Mouse (Mus musculus): Measurements from ENCODE around the gene Magi1. TPM values are rescaled to one million over a fixed set of nuclear protein-coding genes. Genes with fewer than 3 reads are reported as not detected.

Gene Magi1
- polyA plus RNA-seq, 1 experiment: 3.4 TPM

GRCm38 (mm10) chr6:93727630-93728178 is 556.0 kb downstream of the Magi1 start:
- Histone ChIP-seq H3ac (ENCODE audit: control insufficient read depth, insufficient read length) (no peak overlapping the region), H3K4me2 (ENCODE audit: low read depth) (no peak overlapping the region), H3K4me3 (no peak overlapping the region), H3K79me2 (ENCODE audit: control insufficient read depth, insufficient read depth) (no peaks in the 10 kb centered on the region), H3K27me3 (ENCODE audit: control insufficient read depth, insufficient read depth, insufficient read length) (no peaks in the 10 kb centered on the region), H3K36me3 (ENCODE audit: control insufficient read depth, insufficient read depth) (no peaks in the 10 kb centered on the region)
- TF ChIP-seq MYOD1 (IDR thresholded peaks at IDR 0.05; ENCODE audit: control insufficient read depth in 1 of 3, insufficient read length in 2 of 3, low read depth in 2 of 3) (no peak), TCF12 (IDR thresholded peaks at IDR 0.05; ENCODE audit: insufficient read depth, poor library complexity, severe bottlenecking) (no peak), POLR2A (IDR thresholded peaks at IDR 0.05; ENCODE audit: insufficient read length, low read depth) (no peak), CEBPB (IDR thresholded peaks at IDR 0.05; ENCODE audit: insufficient read depth, poor library complexity, severe bottlenecking) (no peak), MYOG (IDR thresholded peaks at IDR 0.05; ENCODE audit: control insufficient read depth in 1 of 3, insufficient read depth in 1 of 3, insufficient read length in 2 of 3, low read depth in 2 of 3) (no peak), POLR2AphosphoS2 (IDR thresholded peaks at IDR 0.05; ENCODE audit: insufficient read length, low read depth) (no peak), USF1 (IDR thresholded peaks at IDR 0.05; ENCODE audit: low read depth) (no peak)

- Histone ChIP-seq H3K79me2 (ENCODE audit: control insufficient read depth, insufficient read depth) (no peaks in the 10 kb centered on the region), H3K4me2 (ENCODE audit: low read depth) (no peak overlapping the region), H3K4me3 (no peak overlapping the region), H3K36me3 (ENCODE audit: control insufficient read depth, insufficient read depth) (no peaks in the 10 kb centered on the region), H3ac (ENCODE audit: control insufficient read depth, insufficient read length) (no peak overlapping the region), H3K27me3 (ENCODE audit: control insufficient read depth, insufficient read depth, insufficient read length) (no peaks in the 10 kb centered on the region)
- TF ChIP-seq SRF (IDR thresholded peaks at IDR 0.05; ENCODE audit: control insufficient read depth, insufficient read length, low read depth) (no peak), MYOD1 (IDR thresholded peaks at IDR 0.05; ENCODE audit: control insufficient read depth in 1 of 3, insufficient read length in 2 of 3, low read depth in 2 of 3) (no peak), REST (IDR thresholded peaks at IDR 0.05; ENCODE audit: insufficient read depth, insufficient read length) (no peak), TCF3 (IDR thresholded peaks at IDR 0.05; ENCODE audit: insufficient read length, low read depth) (no peak), POLR2A (IDR thresholded peaks at IDR 0.05; ENCODE audit: insufficient read length, low read depth) (no peak)
Observed at GRCm38 (mm10) chr6:93726829-93727455, 556.8 kb downstream of the Magi1 start.

GRCm38 (mm10) chr6:93726121-93726520 is 557.6 kb downstream of the Magi1 start:
- Histone ChIP-seq H3K27me3 (ENCODE audit: control insufficient read depth, insufficient read depth, insufficient read length) (no peaks in the 10 kb centered on the region), H3K4me3 (no peak overlapping the region), H3K36me3 (ENCODE audit: control insufficient read depth, insufficient read depth) (no peaks in the 10 kb centered on the region), H3ac (ENCODE audit: control insufficient read depth, insufficient read length) (no peak overlapping the region), H3K79me2 (ENCODE audit: control insufficient read depth, insufficient read depth) (no peaks in the 10 kb centered on the region), H3K4me2 (ENCODE audit: low read depth) (no peak overlapping the region)
- TF ChIP-seq POLR2AphosphoS2 (IDR thresholded peaks at IDR 0.05; ENCODE audit: insufficient read length, low read depth) (no peak), TCF3 (IDR thresholded peaks at IDR 0.05; ENCODE audit: insufficient read length, low read depth) (no peak), MYOD1 (IDR thresholded peaks at IDR 0.05; ENCODE audit: control insufficient read depth in 1 of 3, insufficient read length in 2 of 3, low read depth in 2 of 3) (no peak), TCF12 (IDR thresholded peaks at IDR 0.05; ENCODE audit: insufficient read depth, poor library complexity, severe bottlenecking) (no peak), USF1 (IDR thresholded peaks at IDR 0.05; ENCODE audit: low read depth) (no peak), E2F4 (IDR thresholded peaks at IDR 0.05; ENCODE audit: insufficient read depth) (no peak), REST (IDR thresholded peaks at IDR 0.05; ENCODE audit: insufficient read depth, insufficient read length) (no peak), MYOG (IDR thresholded peaks at IDR 0.05; ENCODE audit: control insufficient read depth in 1 of 3, insufficient read depth in 1 of 3, insufficient read length in 2 of 3, low read depth in 2 of 3) (no peak), CEBPB (IDR thresholded peaks at IDR 0.05; ENCODE audit: insufficient read depth, poor library complexity, severe bottlenecking) (no peak), SRF (IDR thresholded peaks at IDR 0.05; ENCODE audit: control insufficient read depth, insufficient read length, low read depth) (no peak), POLR2A (IDR thresholded peaks at IDR 0.05; ENCODE audit: insufficient read length, low read depth) (no peak), MAX (IDR thresholded peaks at IDR 0.05; ENCODE audit: low read depth) (no peak)

GRCm38 (mm10) chr6:93724749-93725148 is 559.0 kb downstream of the Magi1 start:
- Histone ChIP-seq H3K79me2 (ENCODE audit: control insufficient read depth, insufficient read depth) (no peaks in the 10 kb centered on the region), H3K36me3 (ENCODE audit: control insufficient read depth, insufficient read depth) (no peaks in the 10 kb centered on the region), H3K27me3 (ENCODE audit: control insufficient read depth, insufficient read depth, insufficient read length) (no peaks in the 10 kb centered on the region), H3K4me2 (ENCODE audit: low read depth) (no peak overlapping the region), H3K4me3 (no peak overlapping the region), H3ac (ENCODE audit: control insufficient read depth, insufficient read length) (no peak overlapping the region)
- TF ChIP-seq POLR2AphosphoS2 (IDR thresholded peaks at IDR 0.05; ENCODE audit: insufficient read length, low read depth): no peak
- TF ChIP-seq TCF3 (IDR thresholded peaks at IDR 0.05; ENCODE audit: insufficient read length, low read depth): no peak
- no peak for TF ChIP-seq SRF (IDR thresholded peaks at IDR 0.05; ENCODE audit: control insufficient read depth, insufficient read length, low read depth)
- no peak for TF ChIP-seq MAX (IDR thresholded peaks at IDR 0.05; ENCODE audit: low read depth)
- no peak for TF ChIP-seq E2F4 (IDR thresholded peaks at IDR 0.05; ENCODE audit: insufficient read depth)

GRCm38 (mm10) chr6:93723226-93723625 is 560.5 kb downstream of the Magi1 start:
- no peaks in the 10 kb centered on the region for H3K79me2 ChIP-seq (ENCODE audit: control insufficient read depth, insufficient read depth)
- H3K4me2 ChIP-seq (ENCODE audit: low read depth): no peak overlapping the region
- no peaks in the 10 kb centered on the region for H3K27me3 ChIP-seq (ENCODE audit: control insufficient read depth, insufficient read depth, insufficient read length)
- no peak overlapping the region for H3ac ChIP-seq (ENCODE audit: control insufficient read depth, insufficient read length)
- H3K36me3 ChIP-seq (ENCODE audit: control insufficient read depth, insufficient read depth): no peaks in the 10 kb centered on the region
- TF ChIP-seq POLR2A (IDR thresholded peaks at IDR 0.05; ENCODE audit: insufficient read length, low read depth) (no peak), POLR2AphosphoS2 (IDR thresholded peaks at IDR 0.05; ENCODE audit: insufficient read length, low read depth) (no peak), MAX (IDR thresholded peaks at IDR 0.05; ENCODE audit: low read depth) (no peak), TCF3 (IDR thresholded peaks at IDR 0.05; ENCODE audit: insufficient read length, low read depth) (no peak), MYOG (IDR thresholded peaks at IDR 0.05; ENCODE audit: control insufficient read depth in 1 of 3, insufficient read depth in 1 of 3, insufficient read length in 2 of 3, low read depth in 2 of 3) (no peak), MYOD1 (IDR thresholded peaks at IDR 0.05; ENCODE audit: control insufficient read depth in 1 of 3, insufficient read length in 2 of 3, low read depth in 2 of 3) (no peak), E2F4 (IDR thresholded peaks at IDR 0.05; ENCODE audit: insufficient read depth) (no peak), SRF (IDR thresholded peaks at IDR 0.05; ENCODE audit: control insufficient read depth, insufficient read length, low read depth) (no peak), USF1 (IDR thresholded peaks at IDR 0.05; ENCODE audit: low read depth) (no peak), CEBPB (IDR thresholded peaks at IDR 0.05; ENCODE audit: insufficient read depth, poor library complexity, severe bottlenecking) (no peak), REST (IDR thresholded peaks at IDR 0.05; ENCODE audit: insufficient read depth, insufficient read length) (no peak), TCF12 (IDR thresholded peaks at IDR 0.05; ENCODE audit: insufficient read depth, poor library complexity, severe bottlenecking) (no peak)
- H3K4me3 ChIP-seq: no peak overlapping the region

All from myocyte (in vitro differentiated cells).